ENCODE assay signal across 16 mouse cellular contexts in the genomic region with DNA sequence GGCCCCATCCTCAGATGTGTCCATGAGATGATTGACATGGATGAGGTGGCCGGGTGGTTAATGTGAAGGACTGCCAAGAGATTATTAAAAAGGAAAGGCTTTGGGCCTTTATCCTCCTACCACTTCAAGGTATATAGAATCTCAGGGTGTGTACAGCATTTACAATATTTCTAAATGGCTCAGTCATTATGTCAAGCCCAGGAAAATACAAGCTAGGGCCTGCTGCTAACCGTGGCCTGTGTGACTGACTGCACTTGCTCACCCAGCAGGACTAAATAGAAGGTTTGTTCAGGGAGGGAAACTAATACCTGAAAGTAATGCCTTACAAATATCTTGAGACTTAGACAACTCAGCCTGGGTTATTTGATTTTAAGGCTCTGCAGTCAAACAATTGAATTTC.
A peak's percentile ranks its signal among the peaks of the same experiment; 100 is the strongest.
DNase-seq lines count a peak whose midpoint lies in the region; ATAC-seq and TF ChIP-seq lines count a peak whose summit lies in the region.
"Had no signal": no experiment of that assay in that cellular context is flagged by ENCODE, and none has a peak within 500 bp of the region (broad histone marks: within the 10 kb centered on the region; RNA-seq: fewer than 3 reads in every experiment).

No protein-coding gene starts in this region.

- H3K4me3 ChIP-seq in forebrain, embryonic 13.5 days, result no peak overlapping the region
- H3K4me3 ChIP-seq in forebrain, embryonic 16.5 days (replicated peaks; ENCODE audit: low read length), result no peak overlapping the region
- no peak overlapping the region for H3K4me3 ChIP-seq in lung, embryonic 14.5 days (ENCODE audit: low read depth, low read length)
- H3K4me3 ChIP-seq in embryonic facial prominence, embryonic 12.5 days, result no peak overlapping the region
- no peak overlapping the region for H3K4me3 ChIP-seq in limb, embryonic 12.5 days (replicated peaks)
- H3K4me3 ChIP-seq: hindbrain, embryonic 15.5 days; liver, embryonic 15.5 days; neural tube, embryonic 12.5 days had no signal

- H3K4me1 ChIP-seq in forebrain, embryonic 13.5 days, result peaks cover 77% of the 10 kb centered on the region
- H3K4me1 ChIP-seq in forebrain, embryonic 16.5 days (replicated peaks; ENCODE audit: control insufficient read depth, insufficient read depth, low read length), result peaks cover 35% of the 10 kb centered on the region
- peaks cover 56% of the 10 kb centered on the region for H3K4me1 ChIP-seq in lung, embryonic 14.5 days (ENCODE audit: insufficient read depth)
- peaks cover 56% of the 10 kb centered on the region for H3K4me1 ChIP-seq in embryonic facial prominence, embryonic 12.5 days
- H3K4me1 ChIP-seq in limb, embryonic 12.5 days (replicated peaks), result peaks cover 78% of the 10 kb centered on the region

- H3K9ac ChIP-seq in forebrain, embryonic 13.5 days, result no peak overlapping the region
- no peak overlapping the region for H3K9ac ChIP-seq in forebrain, embryonic 16.5 days (replicated peaks; ENCODE audit: low read depth, low read length)
- no peak overlapping the region for H3K9ac ChIP-seq in lung, embryonic 14.5 days
- no peak overlapping the region for H3K9ac ChIP-seq in embryonic facial prominence, embryonic 12.5 days
- H3K9ac ChIP-seq in limb, embryonic 12.5 days (replicated peaks), result no peak overlapping the region
- H3K9ac ChIP-seq: hindbrain, embryonic 15.5 days; liver, embryonic 15.5 days; neural tube, embryonic 12.5 days had no signal

- H3K36me3 ChIP-seq in forebrain, embryonic 13.5 days (ENCODE audit: poor library complexity, severe bottlenecking), result no peaks in the 10 kb centered on the region
- H3K36me3 ChIP-seq in forebrain, embryonic 16.5 days (ENCODE audit: control insufficient read depth, insufficient read depth), result no peaks in the 10 kb centered on the region
- H3K36me3 ChIP-seq in lung, embryonic 14.5 days (ENCODE audit: insufficient read depth), result no peaks in the 10 kb centered on the region
- no peaks in the 10 kb centered on the region for H3K36me3 ChIP-seq in embryonic facial prominence, embryonic 12.5 days
- no peaks in the 10 kb centered on the region for H3K36me3 ChIP-seq in limb, embryonic 12.5 days
- H3K36me3 ChIP-seq: hindbrain, embryonic 15.5 days; liver, embryonic 15.5 days; neural tube, embryonic 12.5 days had no signal

- peak overlapping the region; percentile 36 for H3K27ac ChIP-seq in forebrain, embryonic 13.5 days
- no peak overlapping the region for H3K27ac ChIP-seq in forebrain, embryonic 16.5 days (ENCODE audit: low read length)
- H3K27ac ChIP-seq in lung, embryonic 14.5 days (ENCODE audit: low read depth), result peak overlapping the region; percentile 82
- peak overlapping the region; percentile 69; the same call in 1 of the 2 replicates for H3K27ac ChIP-seq in embryonic facial prominence, embryonic 12.5 days
- H3K27ac ChIP-seq in limb, embryonic 12.5 days, result peak overlapping the region; percentile 59; the same call in 1 of the 2 replicates
- H3K27ac ChIP-seq: hindbrain, embryonic 15.5 days; liver, embryonic 15.5 days; neural tube, embryonic 12.5 days had no signal

- DNase-seq in lung, embryonic 14.5 days, result no peak
- DNase-seq in lung, postnatal 14 days, result no peak
- DNase-seq in gastrocnemius, adult 18-20 months (ENCODE audit: low spot score), result no peak
- no peak for DNase-seq in thymus, adult 18-20 months
- DNase-seq: adrenal gland, postnatal 10 days; cerebellum, postnatal 10 days; kidney, adult 9 months; retina, postnatal 1 day; spleen, adult 18-20 months had no signal

- ATAC-seq in forebrain, embryonic 13.5 days, result no peak
- no peak for ATAC-seq in forebrain, embryonic 16.5 days
- ATAC-seq in lung, embryonic 14.5 days (ENCODE audit: insufficient read depth), result no peak
- peak; percentile 32; the same call in 1 of the 2 replicates for ATAC-seq in embryonic facial prominence, embryonic 12.5 days (ENCODE audit: insufficient number of reproducible peaks, insufficient read depth, low FRiP score, low TSS enrichment)
- no peak for ATAC-seq in limb, embryonic 12.5 days (ENCODE audit: insufficient number of reproducible peaks, insufficient read depth, low FRiP score, low TSS enrichment, low read depth)

- H3K4me2 ChIP-seq in forebrain, embryonic 13.5 days, result no peak overlapping the region
- no peak overlapping the region for H3K4me2 ChIP-seq in forebrain, embryonic 16.5 days (ENCODE audit: low read length)
- H3K4me2 ChIP-seq in lung, embryonic 14.5 days, result no peak overlapping the region
- H3K4me2 ChIP-seq in embryonic facial prominence, embryonic 12.5 days (replicated peaks), result no peak overlapping the region
- H3K4me2 ChIP-seq in limb, embryonic 12.5 days, result no peak overlapping the region
- H3K4me2 ChIP-seq: hindbrain, embryonic 15.5 days; liver, embryonic 15.5 days; neural tube, embryonic 12.5 days had no signal

- H3K9me3 ChIP-seq in forebrain, embryonic 13.5 days (replicated peaks), result no peaks in the 10 kb centered on the region
- no peaks in the 10 kb centered on the region for H3K9me3 ChIP-seq in forebrain, embryonic 16.5 days (ENCODE audit: control insufficient read depth, low read length)
- no peaks in the 10 kb centered on the region for H3K9me3 ChIP-seq in lung, embryonic 14.5 days (ENCODE audit: low read depth, low read length)
- no peaks in the 10 kb centered on the region for H3K9me3 ChIP-seq in embryonic facial prominence, embryonic 12.5 days
- no peaks in the 10 kb centered on the region for H3K9me3 ChIP-seq in limb, embryonic 12.5 days
- H3K9me3 ChIP-seq: hindbrain, embryonic 15.5 days; liver, embryonic 15.5 days; neural tube, embryonic 12.5 days had no signal

- no peak for TF ChIP-seq CTCF in lung, embryonic 14.5 days (IDR thresholded peaks at IDR 0.05; ENCODE audit: low read depth)

- 49% methylated on average over 2 of the region's 2 CpGs for WGBS in forebrain, embryonic 13.5 days
- WGBS in forebrain, embryonic 16.5 days, result 41% methylated on average over 2 of the region's 2 CpGs
- WGBS in lung, embryonic 14.5 days, result 36% methylated on average over 2 of the region's 2 CpGs
- WGBS in embryonic facial prominence, embryonic 12.5 days, result 20% methylated on average over 2 of the region's 2 CpGs
- WGBS in limb, embryonic 12.5 days, result 44% methylated on average over 2 of the region's 2 CpGs

- H3K27me3 ChIP-seq in forebrain, embryonic 13.5 days, result no peaks in the 10 kb centered on the region
- no peaks in the 10 kb centered on the region for H3K27me3 ChIP-seq in forebrain, embryonic 16.5 days (replicated peaks; ENCODE audit: control insufficient read depth, insufficient read depth, low read length)
- no peaks in the 10 kb centered on the region for H3K27me3 ChIP-seq in lung, embryonic 14.5 days (ENCODE audit: insufficient read depth, low read length)
- H3K27me3 ChIP-seq in embryonic facial prominence, embryonic 12.5 days, result no peaks in the 10 kb centered on the region
- H3K27me3 ChIP-seq in limb, embryonic 12.5 days, result no peaks in the 10 kb centered on the region
- H3K27me3 ChIP-seq: hindbrain, embryonic 15.5 days; liver, embryonic 15.5 days; neural tube, embryonic 12.5 days had no signal
